Mouse (Mus musculus): ENCODE measurements around the gene Rbm24. TPM values are rescaled to one million over a fixed set of nuclear protein-coding genes. Genes with fewer than 3 reads are reported as not detected.

Gene Rbm24
- polyA plus RNA-seq, 1 experiment from 2014 or later: 2.3 TPM

Other genes starting within 250 kb of the Rbm24 start
- gene Stmnd1, start 144.7 kb upstream of the Rbm24 start, polyA plus RNA-seq (2014; fragmentation: Nextera tagmentation; extraction: Ambion mirVana): not detected in 2 replicates
- 9.5 and 10.1 TPM in 2 replicates for gene Cap2, start 83.4 kb downstream of the Rbm24 start, polyA plus RNA-seq (2014; fragmentation: Nextera tagmentation; extraction: Ambion mirVana)